Comparison of ENCODE assay signal across 21 mouse cellular contexts in genomic region chr1:57367446-57367845, GRCm38 (mm10). TPM values are rescaled to one million over a fixed set of nuclear protein-coding genes. Genes with fewer than 3 reads are reported as not detected.
DNase-seq lines count a peak whose midpoint lies in the region; ATAC-seq and TF ChIP-seq lines count a peak whose summit lies in the region.
"Had no signal": no experiment of that assay in that cellular context is flagged by ENCODE, and none has a peak within 500 bp of the region (broad histone marks: within the 10 kb centered on the region; RNA-seq: fewer than 3 reads in every experiment).

No protein-coding gene starts in this region.

- no peaks in the 10 kb centered on the region for H3K9me3 ChIP-seq in intestine, postnatal 0 days (ENCODE audit: control insufficient read depth)
- H3K9me3 ChIP-seq: G1E had no signal

- H3K9ac ChIP-seq in intestine, postnatal 0 days (ENCODE audit: low read depth, low read length), result no peak overlapping the region

- peak; percentile 65 for DNase-seq in fat pad, adult 2 months (ENCODE audit: extremely low read depth, low read depth, low spot score)
- no peak for DNase-seq in frontal cortex, postnatal 14 days (ENCODE audit: low spot score in 2 of 2)
- no peak for DNase-seq in gastrocnemius, postnatal 4 days (ENCODE audit: low spot score in 2 of 2)
- DNase-seq: adrenal gland, adult 2 months; adrenal gland, adult 8-10 months; adrenal gland, postnatal 10 days; adrenal gland, postnatal 14 days; adrenal gland, postnatal 25 days; adrenal gland, postnatal 36 days; B cell, adult 2 months; cerebellum, adult 11 months; cerebellum, adult 11-12 months; cerebellum, adult 18-20 months had no signal

- no peaks in the 10 kb centered on the region for H3K27me3 ChIP-seq in intestine, postnatal 0 days (replicated peaks; ENCODE audit: control insufficient read depth, insufficient read depth, low read length)
- H3K27me3 ChIP-seq: CH12.LX, Patski had no signal

- H3K4me1 ChIP-seq in intestine, postnatal 0 days (replicated peaks; ENCODE audit: control insufficient read depth, insufficient read depth, low read length), result no peaks in the 10 kb centered on the region

- 85% methylated on average over 3 of the region's 3 CpGs for WGBS in intestine, postnatal 0 days

- no peaks in the 10 kb centered on the region for H3K36me3 ChIP-seq in intestine, postnatal 0 days (ENCODE audit: control insufficient read depth, insufficient read depth)

- H3K4me2 ChIP-seq in intestine, postnatal 0 days (replicated peaks; ENCODE audit: low read depth), result no peak overlapping the region

- no peak overlapping the region for H3K4me3 ChIP-seq in intestine, postnatal 0 days (ENCODE audit: low read depth, low read length)

- TF ChIP-seq CTCF in intestine, postnatal 0 days (IDR thresholded peaks at IDR 0.05; ENCODE audit: low read depth), result no peak

- H3K27ac ChIP-seq in intestine, postnatal 0 days (ENCODE audit: low read depth, low read length), result no peak overlapping the region

- peak; percentile 50; the same call in 1 of the 2 replicates for ATAC-seq in granulocyte monocyte progenitor cell, adult 5-6 weeks (replicated peaks; ENCODE audit: poor library complexity, severe bottlenecking)
- ATAC-seq in megakaryocyte progenitor cell, adult 5-6 weeks (replicated peaks; ENCODE audit: poor library complexity), result peak; percentile 57
- no peak for ATAC-seq in intestine, postnatal 0 days
- ATAC-seq: activated CD4-positive, CD25-positive, alpha-beta regulatory T cell, adult 4 months; CD4-positive, CD25-positive, alpha-beta regulatory T cell, adult 4 months; Patski had no signal

RNA-seq across cellular contexts. Expression of gene 1700066M21Rik, which starts 10.0 kb away (rescaled TPM):
- 7.5 and 8.4 TPM in 2 replicates for total RNA-seq in granulocyte monocyte progenitor cell, adult 5-6 weeks (2014; fragmentation: Nextera tagmentation)
- total RNA-seq in granulocyte monocyte progenitor cell, adult 5-6 weeks (2017), result 17.8 and 18.5 TPM in 2 replicates
- total RNA-seq in megakaryocyte progenitor cell, adult 5-6 weeks (2015), result 16.6 and 19.3 TPM in 2 replicates
- total RNA-seq in megakaryocyte progenitor cell, adult 5-6 weeks (2017), result 18.1 TPM in 2 replicates
- 4.3 and 4.8 TPM in 2 replicates for polyA plus RNA-seq in intestine, postnatal 0 days (2015; fragmentation: Nextera tagmentation; extraction: Ambion mirVana)
- 1 to 10 TPM; 3.5 to 3.8 TPM for total RNA-seq in gastrocnemius, postnatal 4 days (2021)

RNA-seq across cellular contexts. Expression of gene Maip1, which starts 38.7 kb away (rescaled TPM):
- total RNA-seq in granulocyte monocyte progenitor cell, adult 5-6 weeks (2014; fragmentation: Nextera tagmentation), result 10.2 and 11.4 TPM in 2 replicates
- 11.2 and 11.6 TPM in 2 replicates for total RNA-seq in granulocyte monocyte progenitor cell, adult 5-6 weeks (2017)
- 12.4 and 15.6 TPM in 2 replicates for total RNA-seq in megakaryocyte progenitor cell, adult 5-6 weeks (2015)
- total RNA-seq in megakaryocyte progenitor cell, adult 5-6 weeks (2017), result 10.0 and 10.8 TPM in 2 replicates
- polyA plus RNA-seq in intestine, postnatal 0 days (2015; fragmentation: Nextera tagmentation; extraction: Ambion mirVana), result 13.7 and 14.7 TPM in 2 replicates
- total RNA-seq in gastrocnemius, postnatal 4 days (2021), result 10 to 100 TPM in 1 of 2 experiments, 1 to 10 TPM in 1; 9.3 to 11.2 TPM

RNA-seq across cellular contexts. Expression of gene Tyw5, which starts 39.5 kb away (rescaled TPM):
- 18.5 and 22.7 TPM in 2 replicates for total RNA-seq in granulocyte monocyte progenitor cell, adult 5-6 weeks (2014; fragmentation: Nextera tagmentation)
- total RNA-seq in granulocyte monocyte progenitor cell, adult 5-6 weeks (2017), result 17.7 and 40.9 TPM in 2 replicates
- 23.3 and 35.1 TPM in 2 replicates for total RNA-seq in megakaryocyte progenitor cell, adult 5-6 weeks (2015)
- total RNA-seq in megakaryocyte progenitor cell, adult 5-6 weeks (2017), result 25.8 and 28.4 TPM in 2 replicates
- polyA plus RNA-seq in intestine, postnatal 0 days (2015; fragmentation: Nextera tagmentation; extraction: Ambion mirVana), result 14.0 and 15.4 TPM in 2 replicates
- total RNA-seq in gastrocnemius, postnatal 4 days (2021), result 1 to 10 TPM; 8.0 to 9.8 TPM
